Mouse (Mus musculus) adrenal gland, adult (tissue): ENCODE results near the gene Gm10382.
"Not testable (repeated sequence)": the region's sequence is repeated elsewhere in the genome, so short reads cannot be mapped to it uniquely, and the experiment has no call there.

ENCODE experiments used
- DNase-seq, 2 experiments: peaks; one replicate each; pipeline ENCODE4 v3.0.0; 2022 to 2023; ENCODE audit warnings: low spot score in 1 of 2; ENCODE audit not compliant: inconsistent age in 2 of 2

Gm10382 gene

DNA sequence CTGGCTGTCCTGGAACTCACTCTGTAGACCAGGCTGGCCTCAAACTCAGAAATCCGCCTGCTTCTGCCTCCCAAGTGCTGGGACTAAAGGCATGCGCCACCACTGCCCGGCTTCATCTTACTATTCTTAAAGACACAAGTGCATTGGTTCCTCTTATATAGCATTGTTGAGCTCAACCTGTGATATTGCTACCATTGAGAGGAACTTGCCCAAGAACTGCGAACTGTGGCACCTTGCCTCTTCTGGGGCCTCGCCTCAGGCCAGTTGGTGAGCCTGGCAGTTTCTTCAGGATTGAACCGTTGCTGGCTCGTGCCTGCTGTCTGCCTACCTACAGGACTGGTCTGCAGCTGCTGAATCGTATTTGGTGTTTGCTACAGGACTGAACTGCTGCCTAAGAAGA lies 23.4 kb downstream of the Gm10382 start:
- not testable (repeated sequence) for DNase-seq

DNA sequence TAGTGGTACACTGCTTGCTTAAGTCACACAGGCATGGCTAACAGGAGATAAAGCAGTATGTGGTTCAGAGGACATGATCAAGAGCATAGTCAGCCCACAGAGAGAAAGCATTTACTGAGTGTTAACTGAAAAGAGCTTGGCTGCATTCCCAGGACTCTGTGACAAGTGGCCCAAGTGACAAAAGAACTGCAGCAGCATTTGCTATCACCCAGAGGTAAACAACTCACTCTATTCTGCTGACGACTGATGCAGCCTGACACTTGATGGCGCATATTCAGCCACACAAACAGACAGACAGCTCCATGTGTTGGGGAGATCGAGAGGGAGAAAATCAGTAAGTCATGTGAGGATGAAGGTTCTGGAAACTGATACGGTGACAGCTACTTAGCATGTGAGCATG lies 24.6 kb downstream of the Gm10382 start:
- no peak for DNase-seq

DNA sequence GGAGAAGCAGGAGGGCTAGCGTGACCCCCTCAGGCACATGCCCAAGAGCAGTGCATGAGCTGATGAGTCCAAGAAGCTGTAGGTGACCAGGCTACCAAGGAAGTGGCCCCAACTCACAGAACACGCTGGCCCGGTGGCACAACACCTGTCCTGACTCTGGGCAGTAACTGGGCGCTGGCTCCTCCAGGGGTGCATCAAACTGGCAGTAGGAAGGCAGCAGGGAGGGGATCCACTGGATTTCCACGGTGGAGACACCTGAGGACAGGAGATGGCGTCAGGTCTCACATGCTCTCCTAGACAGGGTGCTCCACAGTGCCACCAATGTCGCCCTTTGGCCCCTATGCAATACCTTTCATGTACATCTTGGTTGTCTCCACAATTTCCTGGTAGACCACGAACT lies 27.1 kb downstream of the Gm10382 start:
- DNase-seq: no peak

GRCm38 (mm10) chr5:125418636-125419035 lies 29.5 kb downstream of the Gm10382 start:
- no peak for DNase-seq

- no peak for DNase-seq
These were observed 30.0 kb downstream of the Gm10382 start for GRCm38 (mm10) chr5:125419124-125419523.

DNA sequence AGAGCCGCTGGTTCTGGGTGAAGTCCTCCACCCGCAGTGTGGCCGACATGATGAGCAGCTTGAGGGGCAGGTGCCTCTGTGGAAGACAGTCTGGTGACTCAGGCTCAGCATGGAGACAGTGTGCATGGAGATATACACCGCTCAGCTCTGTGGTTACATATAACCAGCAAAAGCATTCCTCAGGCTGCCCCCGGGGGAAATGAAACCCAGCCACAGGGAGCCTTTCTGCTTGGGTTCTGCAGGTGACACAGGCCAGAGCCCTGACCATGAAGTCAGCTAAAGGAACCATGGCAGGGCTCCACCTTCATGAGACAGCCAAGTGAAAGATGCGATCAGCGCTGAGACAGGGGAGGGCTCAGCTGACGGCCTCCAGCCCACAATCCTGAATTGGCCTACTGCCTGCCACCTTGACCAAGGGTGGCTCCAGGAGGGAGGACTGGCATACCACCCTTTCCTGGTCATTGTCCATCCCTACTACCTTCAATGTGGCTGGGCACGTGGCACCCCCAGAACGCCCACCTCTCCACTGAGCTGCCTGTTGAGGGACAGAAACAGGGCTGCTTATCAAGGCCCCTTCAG lies 36.7 kb downstream of the Gm10382 start:
- no peak for DNase-seq

DNA sequence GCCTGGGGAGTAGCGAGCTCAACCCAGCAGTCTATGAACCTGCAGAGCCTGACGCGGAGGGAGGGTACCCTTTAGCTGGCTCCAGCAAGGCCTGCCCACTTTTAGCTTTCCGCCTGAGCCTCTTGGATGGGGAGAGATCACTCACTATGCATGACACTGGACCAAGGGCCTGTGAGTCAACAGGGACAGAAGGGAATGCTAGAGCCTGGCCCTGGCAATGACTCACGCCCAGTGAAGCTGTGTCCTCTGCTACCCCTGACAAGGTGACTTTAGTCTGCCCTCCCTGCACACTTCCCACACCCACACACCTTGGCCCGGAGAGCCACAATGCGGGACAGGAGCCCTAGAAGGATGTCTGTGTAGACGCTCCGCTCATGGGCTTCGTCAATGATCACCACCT lies 37.2 kb downstream of the Gm10382 start:
- DNase-seq: peak; percentile 64 to 82

GRCm38 (mm10) chr5:125432324-125432723 lies 43.2 kb downstream of the Gm10382 start:
- DNase-seq: not testable (repeated sequence)

- peak; percentile 96 to 97 for DNase-seq
These were observed 44.7 kb downstream of the Gm10382 start, which contains the start of gene Dhx37 for GRCm38 (mm10) chr5:125433793-125434337. Dhx37 (minus strand) TSS chr5:125434121.

DNA sequence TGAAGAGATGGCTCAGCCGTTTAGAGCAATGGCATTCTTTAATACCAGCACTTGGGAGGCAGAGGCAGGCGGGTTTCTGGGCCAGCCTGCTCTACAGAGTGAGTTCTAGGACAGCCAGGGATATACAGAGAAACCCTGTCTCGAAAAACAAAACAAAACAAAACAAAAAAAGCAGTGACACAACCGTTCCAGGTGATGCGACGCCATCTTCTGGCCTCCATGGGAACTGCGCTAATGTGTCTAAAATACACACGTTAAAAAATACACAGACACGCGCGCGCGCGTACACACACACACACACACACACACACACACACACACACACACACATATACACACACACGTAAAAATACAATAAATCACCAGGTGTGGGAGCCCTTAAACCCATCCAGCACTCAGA lies 45.2 kb downstream of the Gm10382 start:
- DNase-seq: not testable (repeated sequence)
